Mouse (Mus musculus): ENCODE measurements at regions not wholly inside any gene's neighbourhood (a gene's known extent, or its start where the extent isn't known, plus 50 kb on each side); places are given as distances from the start of the nearest gene placed in this dataset.
A peak's percentile ranks its signal among the peaks of the same experiment; 100 is the strongest.

DNA sequence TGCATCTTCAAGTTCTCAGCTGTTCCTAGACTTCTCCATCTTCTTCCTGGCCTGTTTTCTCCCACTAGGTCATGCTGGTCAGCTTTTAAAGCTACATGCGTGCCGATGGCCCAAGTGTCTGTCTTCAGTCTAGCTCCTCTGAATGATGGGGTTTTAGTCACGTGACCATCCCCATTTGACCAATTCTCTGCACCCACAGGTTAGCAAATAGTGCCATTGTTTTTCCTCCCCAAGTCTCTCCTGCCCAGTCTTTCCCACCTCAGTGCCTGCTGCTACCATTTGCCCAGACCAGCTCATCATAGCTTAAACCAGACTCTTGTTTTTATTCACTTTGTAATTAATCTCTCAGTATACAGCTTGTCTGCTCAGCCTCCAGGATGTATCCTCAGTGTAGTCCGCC is 62.3 kb downstream of the Zfp706 start:
- no peaks in the 10 kb centered on the region for H3K4me1 ChIP-seq (ENCODE audit: control insufficient read depth, insufficient read depth, insufficient read length, low read length)

DNA sequence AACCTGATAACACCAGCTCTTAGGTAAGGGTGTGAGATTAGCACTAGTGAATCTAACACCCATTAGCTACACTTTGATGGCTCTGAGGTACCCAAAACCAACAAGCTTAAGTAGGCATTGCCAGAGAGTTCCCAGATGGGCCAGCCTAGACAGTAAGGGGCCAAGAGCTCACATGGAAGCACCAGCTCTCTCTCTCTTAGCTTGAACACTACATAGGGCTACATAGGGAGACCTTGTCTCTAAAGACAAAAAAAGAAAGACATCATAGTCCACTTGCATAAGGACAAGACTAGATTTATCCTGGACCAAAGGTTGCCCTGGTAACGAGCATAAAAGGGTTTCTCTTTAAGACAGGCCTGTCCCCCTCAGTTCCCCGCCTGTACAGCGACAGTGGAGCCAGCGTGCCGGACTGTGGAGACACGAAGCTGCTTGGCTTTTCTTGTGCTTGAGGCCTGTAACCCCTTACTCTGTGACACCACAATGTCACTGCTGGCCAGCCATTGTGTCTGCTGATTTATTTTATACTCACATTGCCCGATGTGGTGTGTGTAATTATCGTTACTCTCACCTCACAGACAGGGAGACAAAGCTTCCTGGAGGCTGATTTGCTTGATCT is 62.9 kb downstream of the Zfp706 start:
- no peaks in the 10 kb centered on the region for H3K4me1 ChIP-seq (ENCODE audit: control insufficient read depth, insufficient read depth, insufficient read length, low read length)
- H3K27me3 ChIP-seq (ENCODE audit: control insufficient read depth, insufficient read depth, low read length), result no peaks in the 10 kb centered on the region
- no peak for TF ChIP-seq POLR2A (IDR thresholded peaks at IDR 0.05; ENCODE audit: low read depth, low read length)
- TF ChIP-seq CTCF (IDR thresholded peaks at IDR 0.05; ENCODE audit: extremely low read depth, insufficient read length, insufficient replicate concordance, low read depth, low read length), result no peak
- WGBS, result 90% methylated on average over 8 of the region's 8 CpGs
- no peaks in the 10 kb centered on the region for H3K36me3 ChIP-seq (ENCODE audit: control insufficient read depth, insufficient read depth, low read length)
- H3K4me3 ChIP-seq (ENCODE audit: low read depth, low read length), result no peak overlapping the region
- no peak overlapping the region for H3K27ac ChIP-seq (ENCODE audit: insufficient read depth, low read depth, low read length)

More for the DNA sequence above, 62.3 kb downstream of the Zfp706 start:
- TF ChIP-seq CTCF (IDR thresholded peaks at IDR 0.05; ENCODE audit: extremely low read depth, insufficient read length, insufficient replicate concordance, low read depth, low read length), result no peak
- TF ChIP-seq POLR2A (IDR thresholded peaks at IDR 0.05; ENCODE audit: low read depth, low read length), result no peak
- Histone ChIP-seq H3K36me3 (ENCODE audit: control insufficient read depth, insufficient read depth, low read length) (no peaks in the 10 kb centered on the region), H3K27ac (ENCODE audit: insufficient read depth, low read depth, low read length) (no peak overlapping the region), H3K27me3 (ENCODE audit: control insufficient read depth, insufficient read depth, low read length) (no peaks in the 10 kb centered on the region), H3K4me3 (ENCODE audit: low read depth, low read length) (no peak overlapping the region)
- WGBS, result 95% methylated on average over 4 of the region's 4 CpGs

- 85% methylated on average over 12 of the region's 12 CpGs for WGBS
- no peak for TF ChIP-seq CTCF (IDR thresholded peaks at IDR 0.05; ENCODE audit: extremely low read depth, insufficient read length, insufficient replicate concordance, low read depth, low read length)
- no peak for TF ChIP-seq POLR2A (IDR thresholded peaks at IDR 0.05; ENCODE audit: low read depth, low read length)
- Histone ChIP-seq H3K36me3 (ENCODE audit: control insufficient read depth, insufficient read depth, low read length) (no peaks in the 10 kb centered on the region), H3K27ac (ENCODE audit: insufficient read depth, low read depth, low read length) (no peak overlapping the region), H3K27me3 (ENCODE audit: control insufficient read depth, insufficient read depth, low read length) (no peaks in the 10 kb centered on the region), H3K4me1 (ENCODE audit: control insufficient read depth, insufficient read depth, insufficient read length, low read length) (no peaks in the 10 kb centered on the region), H3K4me3 (ENCODE audit: low read depth, low read length) (no peak overlapping the region)
Measured at GRCm38 (mm10) chr15:36943492-36944112, 64.0 kb downstream of the Zfp706 start.

GRCm38 (mm10) chr15:36942261-36942660 is 65.3 kb downstream of the Zfp706 start:
- WGBS, result 81% methylated on average over 4 of the region's 4 CpGs
- H3K4me3 ChIP-seq (ENCODE audit: low read depth, low read length), result no peak overlapping the region
- TF ChIP-seq CTCF (IDR thresholded peaks at IDR 0.05; ENCODE audit: extremely low read depth, insufficient read length, insufficient replicate concordance, low read depth, low read length) (no peak), POLR2A (IDR thresholded peaks at IDR 0.05; ENCODE audit: low read depth, low read length) (no peak)
- no peak overlapping the region for H3K27ac ChIP-seq (ENCODE audit: insufficient read depth, low read depth, low read length)
- peaks cover 8% of the 10 kb centered on the region; the same call in 1 of the 2 replicates for H3K4me1 ChIP-seq (ENCODE audit: control insufficient read depth, insufficient read depth, insufficient read length, low read length)
- no peaks in the 10 kb centered on the region for H3K27me3 ChIP-seq (ENCODE audit: control insufficient read depth, insufficient read depth, low read length)
- no peaks in the 10 kb centered on the region for H3K36me3 ChIP-seq (ENCODE audit: control insufficient read depth, insufficient read depth, low read length)

GRCm38 (mm10) chr15:36941741-36942140 is 65.8 kb downstream of the Zfp706 start:
- Histone ChIP-seq H3K36me3 (ENCODE audit: control insufficient read depth, insufficient read depth, low read length) (no peaks in the 10 kb centered on the region), H3K27me3 (ENCODE audit: control insufficient read depth, insufficient read depth, low read length) (no peaks in the 10 kb centered on the region), H3K27ac (ENCODE audit: insufficient read depth, low read depth, low read length) (no peak overlapping the region), H3K4me1 (ENCODE audit: control insufficient read depth, insufficient read depth, insufficient read length, low read length) (peaks cover 10% of the 10 kb centered on the region; the same call in 1 of the 2 replicates), H3K4me3 (ENCODE audit: low read depth, low read length) (no peak overlapping the region)
- 93% methylated on average over 5 of the region's 5 CpGs for WGBS
- TF ChIP-seq CTCF (IDR thresholded peaks at IDR 0.05; ENCODE audit: extremely low read depth, insufficient read length, insufficient replicate concordance, low read depth, low read length), result no peak
- TF ChIP-seq POLR2A (IDR thresholded peaks at IDR 0.05; ENCODE audit: low read depth, low read length), result no peak

DNA sequence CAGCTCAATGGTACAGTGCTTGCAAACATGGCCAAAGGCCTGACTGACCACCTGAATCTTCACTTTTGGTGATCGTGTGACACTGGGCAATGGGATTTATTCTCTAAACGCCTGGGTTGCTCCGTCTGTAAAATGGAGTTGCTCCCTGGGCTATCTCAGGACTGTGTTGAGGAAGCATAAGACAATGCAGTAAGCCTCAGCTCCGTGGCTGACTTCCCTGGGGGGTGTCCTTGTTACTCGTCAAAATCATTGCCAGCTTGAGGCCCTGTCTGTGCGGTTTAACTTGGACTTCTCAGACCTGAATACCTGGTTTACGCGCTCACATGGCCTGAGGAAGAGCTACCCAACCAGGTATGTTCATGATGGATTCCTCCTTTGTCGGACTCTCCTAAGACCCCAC is 68.0 kb downstream of the Zfp706 start:
- TF ChIP-seq POLR2A (IDR thresholded peaks at IDR 0.05; ENCODE audit: low read depth, low read length) (no peak), CTCF (IDR thresholded peaks at IDR 0.05; ENCODE audit: extremely low read depth, insufficient read length, insufficient replicate concordance, low read depth, low read length) (no peak)
- Histone ChIP-seq H3K4me1 (ENCODE audit: control insufficient read depth, insufficient read depth, insufficient read length, low read length) (peaks cover 10% of the 10 kb centered on the region; the same call in 1 of the 2 replicates), H3K36me3 (ENCODE audit: control insufficient read depth, insufficient read depth, low read length) (no peaks in the 10 kb centered on the region), H3K27ac (ENCODE audit: insufficient read depth, low read depth, low read length) (no peak overlapping the region), H3K4me3 (ENCODE audit: low read depth, low read length) (no peak overlapping the region), H3K27me3 (ENCODE audit: control insufficient read depth, insufficient read depth, low read length) (no peaks in the 10 kb centered on the region)
- WGBS, result 94% methylated on average over 9 of the region's 9 CpGs

DNA sequence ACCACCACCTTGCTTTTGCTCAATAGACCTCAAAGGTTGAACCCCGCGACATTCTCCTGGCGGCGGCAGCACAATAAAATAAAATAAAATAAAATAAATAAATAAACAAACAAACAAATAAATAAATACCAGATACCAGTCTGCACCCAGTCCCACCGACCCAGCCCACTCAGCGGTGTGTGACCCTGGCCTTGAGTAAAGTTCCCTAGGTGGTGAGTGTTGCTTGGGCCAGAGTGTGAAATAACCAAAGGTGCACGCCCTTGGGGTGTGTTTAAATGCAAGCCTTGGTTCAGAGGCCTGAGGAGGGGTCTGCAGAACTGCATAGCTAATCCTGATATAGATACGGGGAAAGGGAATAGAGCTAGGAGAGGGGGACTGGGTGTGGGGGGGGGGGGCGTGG is 68.4 kb downstream of the Zfp706 start:
- Histone ChIP-seq H3K4me1 (ENCODE audit: control insufficient read depth, insufficient read depth, insufficient read length, low read length) (peaks cover 13% of the 10 kb centered on the region; the same call in 1 of the 2 replicates), H3K4me3 (ENCODE audit: low read depth, low read length) (peak overlapping the region; percentile 73), H3K27me3 (ENCODE audit: control insufficient read depth, insufficient read depth, low read length) (no peaks in the 10 kb centered on the region), H3K36me3 (ENCODE audit: control insufficient read depth, insufficient read depth, low read length) (no peaks in the 10 kb centered on the region), H3K27ac (ENCODE audit: insufficient read depth, low read depth, low read length) (peak overlapping the region; percentile 48)
- 40% methylated on average over 9 of the region's 9 CpGs for WGBS
- no peak for TF ChIP-seq POLR2A (IDR thresholded peaks at IDR 0.05; ENCODE audit: low read depth, low read length)
- TF ChIP-seq CTCF (IDR thresholded peaks at IDR 0.05; ENCODE audit: extremely low read depth, insufficient read length, insufficient replicate concordance, low read depth, low read length), result no peak
